Mouse (Mus musculus): ENCODE measurements around the gene Spata31d1a.
A peak's percentile ranks its signal among the peaks of the same experiment; 100 is the strongest.

The Spata31d1a gene

DNA sequence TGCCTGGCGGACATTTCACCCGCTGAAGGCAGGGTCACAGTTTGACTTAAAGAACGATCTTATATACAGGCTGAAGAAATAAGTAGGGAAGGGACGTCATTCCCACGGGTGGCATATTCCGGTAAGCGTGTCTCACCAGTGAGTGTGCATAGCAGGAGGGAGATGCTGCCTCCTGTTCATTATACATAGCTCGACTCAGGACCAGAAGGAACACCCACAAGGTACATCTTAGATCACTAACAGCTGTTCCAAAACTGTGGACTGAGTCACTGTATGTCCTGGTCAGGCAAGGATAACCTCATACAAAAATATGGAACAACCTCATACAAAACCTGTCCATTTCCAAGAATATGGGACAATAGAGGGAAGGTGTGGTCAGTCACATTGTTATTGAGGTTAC, 11.0 kb downstream of the Spata31d1a start:
- no peak for DNase-seq

DNA sequence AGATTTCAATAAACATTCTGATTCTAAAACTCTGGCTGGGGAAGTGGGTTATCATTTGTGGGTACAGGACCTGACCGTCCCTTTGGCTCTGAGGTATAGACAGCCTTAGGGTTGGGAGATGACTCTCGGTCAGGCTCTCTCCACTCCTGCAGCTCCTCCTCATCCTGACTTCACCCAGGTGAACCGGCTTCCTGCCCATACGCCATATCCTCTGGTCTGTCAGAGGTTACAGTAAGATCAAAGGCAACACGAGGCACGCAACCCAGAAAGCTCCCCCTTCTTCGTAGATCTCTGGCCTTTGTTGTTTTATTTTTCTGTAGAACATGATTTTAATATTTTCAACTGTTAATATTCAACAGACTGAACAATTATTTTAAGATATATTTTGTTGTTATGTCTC, 14.3 kb downstream of the Spata31d1a start:
- DNase-seq = peak; percentile 35

DNA sequence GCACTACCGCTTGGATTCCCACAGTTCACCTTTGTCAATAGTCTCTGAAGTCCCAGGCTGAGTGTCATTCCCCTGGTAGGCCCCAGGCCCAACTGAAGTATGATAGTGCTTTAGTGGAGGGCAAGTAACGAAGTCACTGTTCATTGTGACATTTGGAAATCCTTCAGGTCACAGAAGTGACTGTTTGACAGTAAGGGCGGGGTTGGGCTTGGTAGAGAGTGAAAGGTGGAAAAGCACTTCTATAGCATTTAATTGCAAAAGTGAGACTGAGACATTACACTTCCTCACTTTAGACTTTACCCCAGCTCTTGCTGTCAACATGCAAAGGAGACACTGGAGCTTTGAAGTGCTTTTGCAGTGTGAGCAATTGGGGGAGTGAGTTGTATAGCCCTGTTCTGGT, 16.1 kb downstream of the Spata31d1a start, which contains the start of gene 4921517D22Rik:
Gene 4921517D22Rik (minus strand): TSS at position 101 of the 400 bp plus-strand sequence.
- DNase-seq = no peak

DNA sequence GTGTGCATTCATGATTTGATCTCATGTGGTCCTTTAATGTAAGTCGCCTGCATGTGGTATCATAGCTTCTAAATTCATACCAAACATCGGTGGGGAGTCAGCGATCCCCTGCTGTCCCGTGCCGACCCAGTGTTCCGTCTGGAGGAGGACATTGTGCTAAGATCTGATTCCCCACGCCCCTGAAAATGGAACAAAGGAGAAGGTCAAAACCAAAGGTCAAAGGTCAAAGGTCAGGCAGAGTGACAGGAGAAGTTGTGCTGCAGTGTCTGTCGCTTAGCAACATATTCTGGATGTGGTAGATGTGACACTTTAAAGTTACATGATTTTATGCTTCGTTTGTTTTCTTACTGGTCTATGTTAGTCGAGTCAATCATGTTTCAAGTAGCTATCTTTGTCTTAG, 18.7 kb downstream of the Spata31d1a start:
- DNase-seq = no peak

DNA sequence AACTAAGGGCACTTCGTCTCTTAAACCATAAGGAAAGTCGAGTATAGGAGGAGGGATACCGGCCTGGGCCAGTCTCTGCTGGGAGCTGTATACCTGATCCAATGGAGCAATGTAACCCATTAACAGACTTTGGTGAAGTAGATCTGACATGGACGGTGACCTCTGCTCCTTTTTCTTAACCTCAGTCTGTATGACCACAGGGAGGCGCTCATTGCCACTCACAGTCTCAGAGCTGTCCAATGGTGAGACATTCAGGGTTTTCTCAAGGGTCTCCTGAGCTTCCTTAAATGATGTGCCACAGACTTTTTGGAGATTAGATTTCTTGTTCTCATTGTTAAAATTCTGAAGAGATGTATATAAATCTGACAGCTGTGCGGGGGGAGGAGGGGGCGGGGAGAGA, 19.6 kb downstream of the Spata31d1a start:
- no peak for DNase-seq

DNA sequence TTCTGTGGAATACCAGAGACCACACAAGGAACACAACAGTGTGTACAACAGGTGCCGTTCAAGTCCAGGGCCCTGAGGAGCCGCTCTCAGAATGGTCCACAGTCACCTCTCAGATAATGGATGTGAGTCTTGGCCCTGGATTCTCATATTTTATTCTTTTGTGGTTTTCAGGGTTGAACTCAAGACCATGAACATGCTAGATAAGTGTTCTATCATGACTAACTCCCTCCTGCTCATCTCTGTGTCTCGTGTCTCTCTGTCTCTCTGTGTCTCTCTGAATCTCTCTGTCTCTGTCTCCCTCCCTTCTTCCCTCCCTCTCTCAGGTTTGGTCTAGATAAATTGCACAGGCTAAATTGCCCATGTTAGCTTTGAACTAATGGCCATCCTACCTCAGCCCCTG, 20.3 kb downstream of the Spata31d1a start:
- no peak for DNase-seq

DNA sequence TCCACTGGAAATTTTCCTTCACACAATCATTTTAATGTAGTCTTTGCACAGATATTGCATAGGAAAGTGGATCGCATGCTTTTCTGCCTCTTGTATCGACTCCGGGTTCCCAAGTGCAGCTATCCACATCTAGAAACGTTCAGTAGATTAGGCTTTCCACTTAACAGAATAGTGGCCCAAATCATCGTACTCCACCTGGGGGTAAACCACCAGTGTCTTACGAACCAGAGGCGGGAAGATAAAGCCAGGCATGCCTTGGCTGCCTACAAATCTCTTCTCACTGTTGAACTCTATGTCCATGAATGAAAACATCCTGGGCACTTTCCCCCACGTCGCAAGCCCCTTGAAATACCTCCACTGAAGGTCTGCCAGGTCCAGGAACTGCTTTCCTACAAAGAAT, 20.8 kb downstream of the Spata31d1a start:
- no peak for DNase-seq

DNA sequence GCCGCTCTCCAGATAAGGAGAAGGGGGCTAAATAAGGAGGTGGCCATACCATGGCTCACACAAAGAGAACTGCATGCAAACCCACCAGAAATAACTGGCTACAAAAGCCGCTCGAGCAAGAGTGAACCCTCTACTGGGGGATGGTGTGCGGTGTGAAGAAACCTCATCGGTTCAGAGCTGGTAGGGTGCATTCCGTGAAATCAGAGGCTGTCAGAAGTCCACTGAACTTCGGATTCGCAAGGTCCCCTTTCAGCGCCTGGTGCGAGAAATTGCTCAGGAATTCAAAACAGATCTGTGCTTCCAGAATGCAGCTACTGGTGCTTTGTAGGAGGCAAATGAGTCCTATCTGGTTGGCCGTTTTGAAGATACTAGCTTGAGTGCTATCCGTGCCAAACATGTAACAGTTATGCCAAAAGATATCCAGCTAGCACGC, 21.8 kb downstream of the Spata31d1a start:
- DNase-seq = no peak

DNA sequence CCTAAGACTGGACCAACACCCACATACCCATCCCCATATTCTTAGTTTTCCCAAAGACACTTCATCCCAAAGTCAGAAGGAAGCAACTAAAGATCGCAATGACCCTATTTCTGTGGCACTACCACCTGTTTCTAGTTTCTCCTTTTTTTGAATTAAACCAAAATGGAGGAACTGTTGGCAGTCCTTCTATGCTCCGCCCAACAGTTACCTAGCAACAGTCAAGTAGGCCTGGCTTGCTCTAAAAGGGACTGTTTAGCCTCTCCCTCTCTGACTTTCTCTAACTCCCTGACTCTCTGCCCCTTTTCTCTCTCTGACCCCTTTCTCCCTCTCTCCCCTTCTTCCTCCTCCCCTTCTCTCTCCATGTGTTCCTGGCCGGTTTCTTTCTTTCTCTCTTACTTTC, 24.9 kb downstream of the Spata31d1a start:
- no peak for DNase-seq

DNA sequence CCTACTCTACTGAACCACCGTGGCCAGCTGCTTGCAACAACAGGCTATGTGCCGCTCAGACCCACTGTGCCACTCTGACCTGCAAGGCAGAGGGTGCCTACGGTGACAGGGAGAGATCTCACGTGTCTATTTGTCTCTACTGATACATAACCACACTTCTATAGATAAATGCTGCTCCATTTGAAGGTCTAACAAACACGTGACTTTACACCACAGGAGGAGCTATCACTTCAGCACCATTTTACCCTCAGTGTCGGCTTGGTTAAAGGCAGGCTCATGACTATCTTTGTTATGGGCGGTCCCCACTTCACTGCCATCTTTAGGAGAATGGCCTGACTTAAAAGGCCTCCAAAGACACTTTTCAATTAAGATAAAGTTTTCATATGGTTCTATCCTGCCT, 27.5 kb downstream of the Spata31d1a start:
- no peak for DNase-seq

DNA sequence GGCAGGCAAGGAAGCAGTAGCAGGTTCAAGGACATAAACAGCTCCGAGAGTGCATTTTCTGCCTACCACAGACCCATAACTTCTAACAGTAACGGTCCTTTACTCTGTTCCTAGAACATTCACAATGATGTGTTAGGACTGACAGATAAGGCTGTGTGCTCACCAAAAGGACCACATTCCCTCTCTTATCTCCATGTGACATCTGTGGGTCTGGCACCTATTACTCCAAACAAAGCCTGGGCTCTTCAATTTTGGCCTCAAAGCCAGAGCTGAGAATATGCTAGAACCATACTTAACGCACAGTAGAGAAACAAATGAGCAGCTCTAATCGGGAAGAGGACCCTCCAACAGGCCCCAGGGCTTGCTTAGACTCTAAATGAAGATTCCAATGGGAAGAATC, 30.2 kb downstream of the Spata31d1a start:
- no peak for DNase-seq

DNA sequence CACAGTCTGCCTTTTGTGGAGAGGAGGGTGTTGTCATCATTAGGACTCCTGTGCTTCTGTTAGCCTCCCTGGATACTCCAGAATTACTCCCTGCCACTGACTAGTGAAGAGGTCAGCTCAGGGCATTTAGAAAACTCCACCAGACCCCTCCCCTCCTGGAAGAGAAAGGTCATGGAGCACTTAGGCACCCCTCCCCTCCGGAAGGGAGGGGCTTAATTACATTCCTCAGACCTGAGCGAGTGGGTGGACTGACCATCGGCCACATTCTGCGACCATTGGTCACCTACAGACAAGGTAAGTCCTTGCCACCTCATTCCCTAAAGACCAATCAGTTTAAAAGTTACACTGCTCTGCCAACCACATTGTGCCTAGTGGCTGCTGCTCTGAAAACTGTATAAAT, 30.8 kb downstream of the Spata31d1a start:
- no peak for DNase-seq

DNA sequence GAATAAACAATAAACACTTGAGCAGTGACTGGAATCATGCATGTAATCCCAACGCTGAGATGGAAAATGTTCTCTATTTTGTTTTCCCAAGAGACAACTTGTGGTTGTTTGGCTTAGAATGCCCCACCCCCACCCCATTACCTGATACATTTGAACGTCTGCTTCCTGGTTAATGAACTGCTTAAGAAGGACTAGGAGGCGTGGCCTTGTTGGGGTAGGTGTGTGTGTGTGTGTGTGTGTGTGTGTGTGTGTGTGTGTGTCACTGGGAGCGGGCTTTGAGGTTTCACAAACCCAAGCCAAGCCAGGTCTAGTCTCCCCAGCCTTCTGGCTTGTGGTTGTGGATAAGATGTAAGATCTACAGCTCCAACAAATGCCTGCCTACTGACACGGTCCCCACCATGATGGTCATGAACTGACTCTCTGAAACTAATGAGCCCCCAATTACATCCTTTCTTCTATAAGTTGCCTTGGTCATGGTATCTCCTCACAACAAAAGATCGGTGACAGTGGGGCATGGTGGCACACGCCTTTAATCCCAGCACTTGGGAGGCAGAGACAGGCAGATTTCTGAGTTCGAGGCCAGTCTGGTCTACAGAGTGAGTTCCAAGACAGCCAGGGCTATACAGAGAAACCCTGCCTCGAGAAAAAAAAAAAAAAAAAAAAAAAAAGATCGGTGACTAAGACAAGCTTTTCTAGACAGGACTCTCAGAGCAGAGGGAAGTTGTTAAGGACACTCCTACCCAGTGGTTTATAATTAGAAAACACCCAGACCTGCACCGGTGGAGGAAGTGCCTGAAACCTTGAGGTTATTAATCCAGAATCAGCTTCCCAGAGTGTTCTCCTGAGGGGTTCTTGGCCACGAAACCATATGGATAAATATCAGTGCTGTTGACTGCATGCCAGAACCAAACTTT, 33.6 kb downstream of the Spata31d1a start:
- no peak for DNase-seq

DNA sequence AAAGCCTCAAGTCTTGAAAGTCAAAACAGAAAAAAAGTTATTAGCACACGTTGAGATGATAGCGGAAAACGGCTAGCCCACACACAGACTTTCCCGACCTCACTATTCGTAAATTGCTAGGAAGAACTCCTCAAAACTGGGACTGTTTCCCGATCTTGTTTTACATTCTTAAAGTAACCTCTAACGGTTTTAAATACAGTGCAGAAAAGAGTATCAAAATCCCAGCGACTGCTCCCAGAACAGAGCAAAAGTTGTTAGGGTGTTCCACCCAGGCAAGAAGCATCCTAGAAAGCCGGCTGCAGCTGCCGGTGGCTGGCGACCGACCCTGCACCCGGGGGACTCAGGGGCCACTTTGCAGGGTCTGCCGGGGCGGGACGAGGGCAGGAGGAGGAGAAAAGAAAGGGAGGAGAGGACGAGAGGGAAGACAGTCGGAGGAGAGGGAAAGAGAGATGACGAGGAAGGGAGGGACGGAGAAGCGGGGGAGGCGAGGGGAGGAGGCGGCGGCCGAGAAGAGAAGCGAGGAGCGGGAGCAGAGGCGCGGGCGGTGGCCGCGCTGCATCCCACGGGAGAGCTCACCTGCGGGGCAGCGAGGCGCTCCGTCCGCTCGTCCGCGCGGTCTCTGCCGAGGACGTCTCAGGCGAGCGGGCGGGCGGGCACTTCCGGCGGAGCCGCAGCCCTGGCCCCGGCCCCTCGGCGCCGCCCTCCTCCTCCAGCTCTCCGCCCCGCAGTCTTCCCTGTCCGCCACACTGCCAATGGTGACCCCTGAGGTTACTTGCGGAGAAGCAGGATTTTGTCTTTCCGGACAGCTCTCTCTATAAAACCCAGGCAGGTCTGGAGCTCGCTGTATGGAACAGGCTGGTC, 34.7 kb downstream of the Spata31d1a start, which contains the start of gene Golm1:
Gene Golm1 (minus strand): TSS at position 661 of the 861 bp plus-strand sequence.
- DNase-seq = peak; percentile 33

DNA sequence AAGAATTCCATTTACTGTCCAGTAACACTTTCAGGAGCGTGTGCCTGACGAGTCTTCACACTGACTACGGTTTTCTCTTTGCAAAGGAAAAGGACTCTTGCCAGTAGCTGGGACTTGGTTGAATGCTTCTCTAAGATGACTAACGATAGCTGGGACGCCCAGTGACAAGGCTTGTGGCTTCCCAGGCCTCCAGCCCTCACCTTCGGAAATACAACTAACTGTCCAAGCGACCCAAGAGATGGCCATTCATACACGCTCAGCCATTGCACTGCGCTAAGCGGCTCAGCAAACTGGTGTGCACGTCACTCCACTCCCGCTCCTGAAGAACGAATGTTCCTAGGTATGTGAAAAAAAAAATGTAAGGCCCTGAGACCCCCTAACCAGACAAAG, 35.4 kb downstream of the Spata31d1a start:
- DNase-seq = no peak

DNA sequence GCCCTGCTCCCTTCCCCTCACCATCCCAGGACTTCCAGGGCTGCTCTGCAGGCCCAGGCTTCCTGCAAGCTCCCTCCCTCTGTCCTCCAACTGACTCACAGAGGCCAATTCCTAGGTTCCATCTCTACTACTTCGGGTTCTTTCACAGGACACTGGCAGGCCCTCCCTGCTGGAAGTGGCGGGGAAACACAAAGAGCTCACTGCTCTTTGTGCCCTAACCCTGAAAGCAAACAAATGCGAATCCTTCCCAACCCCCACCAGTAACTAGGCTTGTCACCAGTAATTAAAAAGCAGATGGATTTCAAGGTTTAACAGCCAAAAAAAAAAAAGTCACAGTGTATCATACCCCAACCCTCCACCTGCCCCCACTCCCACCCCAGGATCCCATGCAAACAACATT, 35.9 kb downstream of the Spata31d1a start:
- DNase-seq = no peak

DNA sequence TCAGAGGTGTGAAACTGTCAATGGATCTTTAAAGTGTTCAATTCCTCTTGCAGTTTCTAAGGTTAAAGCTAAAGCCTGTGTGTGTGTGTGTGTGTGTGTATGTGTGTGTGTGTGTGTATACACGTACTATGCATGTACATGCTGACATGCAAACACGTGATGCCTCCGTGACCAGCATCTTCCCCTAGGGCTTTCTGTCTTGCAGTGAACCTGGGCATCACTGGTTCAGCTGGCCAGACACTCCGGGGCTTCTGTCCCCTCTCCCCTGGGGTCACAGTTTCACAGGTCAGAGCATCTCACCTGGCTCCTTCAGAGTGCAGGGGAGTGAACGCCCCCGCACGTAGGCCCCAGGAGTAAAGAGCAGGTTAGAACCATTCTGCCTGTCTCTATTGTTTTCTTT, 36.5 kb downstream of the Spata31d1a start:
- DNase-seq = no peak

DNA sequence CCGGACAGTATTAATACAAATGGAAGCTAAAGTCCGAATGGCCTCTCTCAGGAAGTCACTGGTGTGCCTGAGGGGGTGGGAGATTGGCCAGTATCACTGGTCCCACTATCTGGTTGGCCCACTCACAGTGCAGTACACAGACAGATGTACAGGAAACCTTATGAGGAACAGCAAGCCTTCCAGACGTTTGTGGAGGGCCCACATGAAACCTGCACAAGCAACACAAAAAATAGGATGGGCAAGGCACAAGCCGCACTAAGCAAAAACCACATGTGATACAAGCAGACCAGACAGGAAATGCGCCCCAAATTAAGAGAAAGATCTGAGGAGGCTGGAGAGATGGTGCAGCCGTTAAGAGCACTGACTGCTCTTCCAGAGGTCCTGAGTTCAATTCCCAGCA, 37.9 kb downstream of the Spata31d1a start:
- DNase-seq = peak; percentile 12

DNA sequence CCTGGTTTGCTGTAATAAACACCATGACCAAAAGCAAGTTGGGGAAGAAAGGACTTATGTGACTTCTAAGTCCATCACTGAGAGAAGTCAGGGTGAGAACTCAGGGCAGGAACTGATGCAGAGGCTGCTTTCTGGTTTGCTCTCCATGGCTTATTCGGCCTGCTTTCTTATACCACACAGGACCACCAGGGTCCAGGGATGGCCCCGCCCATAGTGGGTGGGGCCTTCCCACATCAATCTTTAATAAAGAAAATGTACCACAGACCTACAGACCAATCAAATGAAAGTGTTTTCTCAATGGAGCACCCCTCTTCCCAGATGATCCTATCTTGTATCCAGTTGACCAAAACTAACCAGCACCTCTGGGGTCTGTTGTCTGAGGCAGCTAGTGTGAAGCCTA, 38.6 kb downstream of the Spata31d1a start:
- no peak for DNase-seq

DNA sequence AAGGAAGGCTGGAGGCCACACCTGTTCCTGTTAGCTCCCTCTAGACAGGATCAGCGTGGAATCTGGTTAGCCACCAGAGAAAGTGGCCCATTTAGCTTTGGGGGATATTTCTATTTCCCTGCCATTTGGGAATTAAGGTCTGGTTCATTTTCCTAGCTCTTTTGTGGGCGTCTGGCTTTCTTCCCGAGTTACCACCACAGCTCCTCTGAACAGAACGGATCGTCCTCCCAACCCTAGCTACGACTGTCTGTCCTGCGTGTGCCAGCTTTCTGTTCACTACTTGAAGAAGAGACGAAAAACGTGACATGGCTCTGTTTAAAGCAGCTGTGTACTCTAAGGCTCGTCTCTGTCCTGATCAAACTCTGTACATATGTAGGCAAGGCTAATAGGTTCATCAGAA, 40.2 kb downstream of the Spata31d1a start:
- DNase-seq = no peak

DNA sequence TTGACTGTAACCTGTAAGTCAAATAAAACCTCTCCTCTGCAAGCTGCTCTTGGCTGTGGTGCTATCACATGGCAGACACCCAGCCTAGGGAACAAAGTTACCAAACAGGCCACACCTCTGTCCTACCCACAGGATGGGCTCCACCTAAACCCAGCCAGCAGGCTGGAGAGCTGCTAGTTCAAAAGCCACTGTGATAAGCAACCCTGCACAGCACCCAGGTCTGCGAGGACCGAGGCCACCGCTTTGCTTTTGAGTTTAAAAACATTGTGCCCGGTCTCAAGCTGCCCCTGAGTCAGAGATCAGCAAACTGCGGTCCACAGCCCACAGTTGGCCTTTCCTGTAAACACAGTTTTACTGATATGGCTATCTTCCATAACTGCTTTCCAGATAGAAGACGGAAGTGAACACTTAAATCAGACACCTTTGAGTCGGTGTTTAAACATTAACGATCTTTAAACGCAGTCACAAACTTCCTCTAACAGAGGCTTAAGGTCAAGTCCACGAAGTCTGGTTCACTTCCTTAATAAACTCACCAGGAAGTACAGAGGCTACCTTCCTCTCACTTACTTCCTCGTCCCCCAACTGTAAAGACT, 41.5 kb downstream of the Spata31d1a start:
- peak; percentile 18 for DNase-seq

DNA sequence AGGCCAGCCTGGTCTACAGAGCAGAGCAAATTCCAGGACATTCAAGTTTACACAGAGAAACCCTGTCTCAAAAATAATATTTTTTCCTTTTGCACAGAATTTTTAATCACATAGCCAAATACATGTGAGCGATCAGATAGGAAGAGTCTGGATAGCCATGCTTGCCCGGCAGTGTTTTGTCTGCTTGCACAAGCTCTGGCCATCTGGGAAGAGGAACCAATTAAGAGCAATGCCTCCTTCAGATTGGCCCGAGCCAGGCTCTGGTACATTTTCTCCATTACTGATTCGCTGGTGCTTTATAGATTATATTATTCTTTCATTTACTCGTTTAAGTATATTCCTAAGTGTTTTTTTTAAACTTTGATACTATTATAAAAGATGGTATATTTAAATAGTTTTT, 42.4 kb downstream of the Spata31d1a start:
- DNase-seq = no peak

DNA sequence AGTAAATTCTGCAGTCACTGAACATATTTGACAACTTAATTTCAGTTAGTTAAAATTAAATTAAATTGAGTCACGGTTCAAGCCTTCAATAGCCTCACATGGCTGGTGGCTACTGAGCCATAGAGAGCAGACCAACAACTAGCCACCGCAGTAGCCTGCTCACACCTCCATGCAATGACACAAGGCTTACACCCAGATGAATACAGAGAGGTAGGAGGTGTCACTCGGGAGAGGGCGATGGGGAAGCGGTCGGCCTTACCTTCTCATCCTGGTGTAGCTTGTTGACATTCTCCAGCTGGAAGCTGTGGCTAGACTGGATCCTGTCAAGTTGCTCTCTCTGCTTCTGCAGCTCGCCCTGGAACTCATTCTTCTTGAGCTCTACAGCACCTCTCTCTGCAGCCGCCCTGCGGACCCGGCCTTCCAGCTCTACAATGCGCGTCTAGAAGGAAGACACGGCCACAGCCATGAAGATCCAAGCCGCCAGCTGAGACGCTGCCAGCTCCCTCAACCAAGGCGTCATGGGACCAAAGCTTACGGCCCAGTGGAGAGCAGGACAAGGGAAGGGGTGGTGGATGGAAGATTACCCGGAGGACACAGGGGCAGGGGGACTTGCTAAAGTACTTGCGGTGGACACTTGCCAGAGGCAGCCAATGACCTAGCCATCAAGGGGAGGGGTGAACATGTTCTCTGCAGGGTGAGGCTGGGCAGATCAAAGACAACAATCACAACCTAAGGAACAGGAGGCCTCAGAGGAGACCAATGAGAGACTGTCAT, 46.0 kb downstream of the Spata31d1a start:
- DNase-seq = no peak
